Mouse (Mus musculus) spleen, adult 2 months (tissue): ENCODE measurements around the gene 4933414I15Rik.

ENCODE experiments used
- CTCF ChIP-seq: fragments of 200-500 bp; IDR thresholded peaks from 2 replicates; pipeline ENCODE4 v1.5.1; 2011; ENCODE audit warnings: mild to moderate bottlenecking, inconsistent platforms; ENCODE audit not compliant: insufficient read depth, insufficient read length, insufficient replicate concordance; ENCODE audit errors: extremely low read depth
- POLR2A ChIP-seq: fragments of 200-500 bp; IDR thresholded peaks from 2 replicates; pipeline ENCODE4 v1.6.1; 2011; ENCODE audit warnings: low read depth, low read length, inconsistent platforms

GRCm38 (mm10) chr11:50913301-50913700, 30.3 kb downstream of the 4933414I15Rik start:
- TF ChIP-seq CTCF (no peak), POLR2A (no peak)
